Mouse (Mus musculus): Measurements from ENCODE around the gene Mif4gd.

GRCm38 (mm10) chr11:115598309-115598708, 14.5 kb downstream of the Mif4gd start:
- no peak for TF ChIP-seq POLR2A (IDR thresholded peaks at IDR 0.05; ENCODE audit: low read depth, low read length)
- TF ChIP-seq CTCF (conservative IDR thresholded peaks at IDR 0.05; ENCODE audit: insufficient read depth, insufficient read length, low read depth, low read length): no peak
